Mouse (Mus musculus) limb, embryonic 14.5 days (tissue): ENCODE measurements at regions not wholly inside any gene's neighbourhood (a gene's known extent, or its start where the extent isn't known, plus 50 kb on each side); places are given as distances from the start of the nearest gene placed in this dataset.

Experiments used
- ATAC-seq: fragments of 200-750 bp; cut with Nextera tagmentation; 2 replicates; pipeline ENCODE4 v1.8.0; 2017; ENCODE audit warnings: low read depth, moderate number of reproducible peaks, moderate TSS enrichment; ENCODE audit not compliant: low FRiP score
- DNase-seq: peaks from one replicate; pipeline ENCODE4 v3.0.0-alpha.2; 2015; ENCODE audit warnings: low spot score
- H3K27ac ChIP-seq: fragments of 300-500 bp; sonication (generic); replicated peaks from 2 replicates; pipeline ENCODE4 v1.5.1; 2014; ENCODE audit warnings: low read depth, mild to moderate bottlenecking, low read length, moderate library complexity, mixed read lengths
- H3K27me3 ChIP-seq: fragments of 300-500 bp; sonication (generic); 2 replicates; pipeline ENCODE4 v1.6.1; 2014; ENCODE audit warnings: low read length, mixed read lengths; ENCODE audit not compliant: control insufficient read depth, insufficient read depth
- H3K36me3 ChIP-seq: fragments of 300-500 bp; sonication (generic); 2 replicates; pipeline ENCODE4 v1.6.1; 2014; ENCODE audit warnings: mild to moderate bottlenecking, low read length, moderate library complexity, mixed read lengths; ENCODE audit not compliant: control insufficient read depth, insufficient read depth
- H3K4me1 ChIP-seq: fragments of 300-500 bp; sonication (generic); 2 replicates; pipeline ENCODE4 v1.6.1; 2014; ENCODE audit warnings: antibody characterized with exemption, low read length, mixed read lengths; ENCODE audit not compliant: control insufficient read depth, insufficient read depth
- H3K4me2 ChIP-seq: fragments of 300-500 bp; sonication (generic); replicated peaks from 2 replicates; pipeline ENCODE4 v1.6.1; 2014; ENCODE audit warnings: low read depth, mild to moderate bottlenecking, low read length, moderate library complexity; ENCODE audit not compliant: severe bottlenecking
- H3K4me3 ChIP-seq: fragments of 300-500 bp; sonication (generic); replicated peaks from 2 replicates; pipeline ENCODE4 v1.5.1; 2014; ENCODE audit warnings: low read length
- H3K9ac ChIP-seq: fragments of 300-500 bp; sonication (generic); 2 replicates; pipeline ENCODE4 v1.6.1; 2014; ENCODE audit warnings: mild to moderate bottlenecking, low read depth, low read length, moderate library complexity; ENCODE audit not compliant: severe bottlenecking
- H3K9me3 ChIP-seq: fragments of 300-500 bp; sonication (generic); 2 replicates; pipeline ENCODE4 v1.6.1; 2016; ENCODE audit warnings: low read length; ENCODE audit not compliant: control insufficient read depth
- POLR2A ChIP-seq: fragments of 200-500 bp; IDR thresholded peaks from 2 replicates; pipeline ENCODE4 v1.8.0; 2012; ENCODE audit warnings: inconsistent platforms, mild to moderate bottlenecking, moderate library complexity, borderline replicate concordance; ENCODE audit not compliant: insufficient read depth, insufficient read length; ENCODE audit errors: extremely low read depth
- WGBS: fragments of 180-500 bp; shearing (Covaris S2); extraction: QIAGEN DNeasy Blood & Tissue Kit; methylation state at CpG from one replicate; pipeline ENCODE4 v1.1.7; 2014; 5-methylcytosine and 5-hydroxymethylcytosine counted together

DNA sequence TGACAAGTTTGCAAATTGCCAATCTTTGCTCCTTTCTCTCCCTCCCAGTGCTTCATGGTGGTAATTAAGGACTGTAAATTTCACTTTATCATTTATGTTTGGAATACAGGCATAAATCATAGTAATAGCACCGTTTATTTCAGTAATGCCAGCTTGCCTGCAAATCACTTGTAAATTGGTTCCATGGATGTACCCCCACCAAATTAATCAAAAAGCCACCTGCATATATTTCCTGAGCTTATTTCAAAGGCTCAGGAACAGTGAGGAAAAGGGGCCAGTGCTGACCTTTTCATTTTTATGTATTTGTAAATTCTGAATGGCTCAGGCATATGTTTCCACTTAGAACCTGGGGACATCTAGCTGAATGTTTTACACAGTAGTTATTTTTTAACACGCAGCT is 115.0 kb downstream of the D3Ertd751e start:
- Histone ChIP-seq H3K36me3 (no peaks in the 10 kb centered on the region), H3K4me3 (no peak overlapping the region), H3K9ac (no peak overlapping the region), H3K27ac (no peak overlapping the region), H3K4me1 (no peaks in the 10 kb centered on the region), H3K9me3 (no peaks in the 10 kb centered on the region), H3K4me2 (no peak overlapping the region), H3K27me3 (no peaks in the 10 kb centered on the region)
- DNase-seq (peak; percentile 3), ATAC-seq (no peak)
- 15% methylated on average over 2 of the region's 2 CpGs for WGBS
- no peak for TF ChIP-seq POLR2A

GRCm38 (mm10) chr3:41862674-41863073 is 120.3 kb downstream of the D3Ertd751e start:
- H3K27ac ChIP-seq, result no peak overlapping the region
- no peaks in the 10 kb centered on the region for H3K9me3 ChIP-seq
- no peak for TF ChIP-seq POLR2A
- H3K27me3 ChIP-seq, result no peaks in the 10 kb centered on the region
- H3K9ac ChIP-seq, result no peak overlapping the region
- H3K36me3 ChIP-seq, result no peaks in the 10 kb centered on the region
- DNase-seq (no peak), ATAC-seq (no peak)
- H3K4me3 ChIP-seq, result no peak overlapping the region
- no peak overlapping the region for H3K4me2 ChIP-seq
- no peaks in the 10 kb centered on the region for H3K4me1 ChIP-seq

- TF ChIP-seq POLR2A, result no peak
These were observed 166.5 kb downstream of the D3Ertd751e start for GRCm38 (mm10) chr3:41908952-41909351.

GRCm38 (mm10) chr3:41913190-41913589 is 170.8 kb downstream of the D3Ertd751e start:
- Histone ChIP-seq H3K27ac (no peak overlapping the region), H3K9ac (no peak overlapping the region), H3K27me3 (no peaks in the 10 kb centered on the region), H3K9me3 (no peaks in the 10 kb centered on the region), H3K4me1 (no peaks in the 10 kb centered on the region), H3K4me2 (no peak overlapping the region), H3K36me3 (no peaks in the 10 kb centered on the region), H3K4me3 (no peak overlapping the region)
- TF ChIP-seq POLR2A, result no peak
- ATAC-seq (no peak), DNase-seq (no peak)
- 75% methylated on average over 2 of the region's 2 CpGs for WGBS

More at GRCm38 (mm10) chr3:41908952-41909351, 166.5 kb downstream of the D3Ertd751e start:
- no peaks in the 10 kb centered on the region for H3K9me3 ChIP-seq
- no peaks in the 10 kb centered on the region for H3K36me3 ChIP-seq
- no peak overlapping the region for H3K27ac ChIP-seq
- H3K4me2 ChIP-seq, result no peak overlapping the region
- ATAC-seq, result no peak
- H3K9ac ChIP-seq, result no peak overlapping the region
- WGBS, result 81% methylated on average over 6 of the region's 6 CpGs
- no peaks in the 10 kb centered on the region for H3K27me3 ChIP-seq
- H3K4me3 ChIP-seq, result no peak overlapping the region
- DNase-seq, result no peak
- H3K4me1 ChIP-seq, result no peaks in the 10 kb centered on the region

DNA sequence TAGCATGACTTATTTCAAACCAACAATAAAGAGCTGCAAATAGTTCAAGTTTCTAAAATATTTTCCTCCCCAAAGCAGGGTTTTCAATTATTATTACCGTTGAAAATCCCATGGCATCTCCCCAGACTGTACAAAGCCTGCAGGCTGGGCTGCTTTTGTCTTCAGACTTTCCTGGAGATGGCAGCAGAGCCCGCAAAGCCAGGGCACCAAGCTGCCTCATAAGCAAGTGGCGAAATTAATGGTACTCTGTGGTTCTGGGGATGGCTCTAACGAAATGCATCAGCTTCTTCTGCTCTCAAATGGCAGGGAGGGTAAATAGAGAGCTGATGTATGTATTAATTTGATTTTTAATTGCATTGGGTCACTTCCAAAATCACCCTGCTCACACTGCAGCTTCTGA is 197.4 kb downstream of the D3Ertd751e start:
- no peaks in the 10 kb centered on the region for H3K36me3 ChIP-seq
- DNase-seq (peak; percentile 7), ATAC-seq (no peak)
- no peak overlapping the region for H3K4me3 ChIP-seq
- no peak overlapping the region for H3K4me2 ChIP-seq
- H3K4me1 ChIP-seq, result no peaks in the 10 kb centered on the region
- 38% methylated on average over 4 of the region's 4 CpGs for WGBS
- TF ChIP-seq POLR2A, result no peak
- H3K9ac ChIP-seq, result no peak overlapping the region
- no peaks in the 10 kb centered on the region for H3K27me3 ChIP-seq
- H3K27ac ChIP-seq, result no peak overlapping the region
- no peaks in the 10 kb centered on the region for H3K9me3 ChIP-seq

DNA sequence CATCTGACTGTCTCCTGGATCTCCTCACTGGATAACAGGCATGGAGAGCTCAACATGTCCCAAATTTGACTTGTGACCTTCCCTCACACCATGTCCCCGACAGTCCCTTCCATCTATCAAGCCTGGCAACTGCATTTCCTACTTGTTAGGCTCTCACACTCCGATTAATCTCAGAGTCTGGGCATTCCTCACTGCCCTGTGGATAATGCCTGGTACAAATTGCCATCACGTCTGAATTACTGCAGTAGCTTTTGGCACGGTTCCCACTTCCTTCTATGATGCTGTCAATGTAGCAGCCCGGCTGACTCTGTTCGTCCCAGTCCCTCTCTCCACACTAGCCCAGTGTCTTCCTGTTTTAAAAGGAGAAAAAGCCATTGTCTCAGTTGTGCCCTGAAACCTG is 200.6 kb downstream of the D3Ertd751e start:
- no peak overlapping the region for H3K27ac ChIP-seq
- H3K9me3 ChIP-seq, result no peaks in the 10 kb centered on the region
- H3K4me1 ChIP-seq, result no peaks in the 10 kb centered on the region
- no peak overlapping the region for H3K9ac ChIP-seq
- ATAC-seq (no peak), DNase-seq (no peak)
- no peak overlapping the region for H3K4me3 ChIP-seq
- 40% methylated on average over 6 of the region's 6 CpGs for WGBS
- no peaks in the 10 kb centered on the region for H3K36me3 ChIP-seq
- no peak for TF ChIP-seq POLR2A
- no peaks in the 10 kb centered on the region for H3K27me3 ChIP-seq
- H3K4me2 ChIP-seq, result no peak overlapping the region
